Mouse (Mus musculus): ENCODE measurements around the gene Epb41l4b. TPM values are rescaled to one million over a fixed set of nuclear protein-coding genes. Genes with fewer than 3 reads are reported as not detected.

The Epb41l4b gene
- total RNA-seq, 1 experiment from 2014 or later: 5.4 TPM

DNA sequence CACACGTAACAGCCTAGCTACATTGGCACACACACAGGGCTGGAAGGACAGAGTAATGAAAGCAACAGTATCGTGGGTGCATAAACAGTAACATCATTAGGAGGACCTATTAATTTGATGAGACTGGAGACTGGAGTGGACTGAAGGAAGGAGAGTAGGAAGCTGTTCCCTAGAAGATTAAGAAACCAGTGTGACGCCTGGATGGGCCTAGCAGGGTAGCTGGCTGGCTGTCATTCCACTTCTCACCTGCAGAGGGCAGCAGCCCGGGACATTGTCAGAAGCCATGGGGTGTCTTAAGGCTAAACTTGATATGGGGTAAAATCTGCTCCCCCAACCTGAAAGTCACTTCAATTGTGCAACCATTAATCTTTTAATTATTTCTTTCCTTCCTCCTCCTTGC lies 78.0 kb downstream of the Epb41l4b start:
- peak; percentile 86 for DNase-seq

DNA sequence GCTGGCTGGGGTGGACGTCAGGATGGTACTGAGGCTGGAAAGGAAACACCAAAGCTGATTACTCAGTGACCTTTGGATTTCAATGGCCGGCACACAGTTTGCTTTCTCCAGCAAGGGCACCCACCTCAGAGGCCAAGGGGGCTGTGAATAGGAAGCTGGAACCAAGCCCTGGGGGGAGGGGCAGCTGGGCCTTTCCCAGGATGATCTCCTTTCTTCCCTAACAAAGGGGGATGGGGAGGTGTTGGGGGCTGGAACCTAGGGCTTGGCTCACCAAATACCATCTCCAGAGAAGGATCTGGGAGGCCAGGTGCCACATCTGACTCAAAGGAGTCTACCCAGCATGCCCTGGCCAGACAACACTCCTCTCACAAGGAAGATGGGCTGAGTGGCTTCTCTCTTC lies 78.4 kb downstream of the Epb41l4b start:
- DNase-seq: no peak

DNA sequence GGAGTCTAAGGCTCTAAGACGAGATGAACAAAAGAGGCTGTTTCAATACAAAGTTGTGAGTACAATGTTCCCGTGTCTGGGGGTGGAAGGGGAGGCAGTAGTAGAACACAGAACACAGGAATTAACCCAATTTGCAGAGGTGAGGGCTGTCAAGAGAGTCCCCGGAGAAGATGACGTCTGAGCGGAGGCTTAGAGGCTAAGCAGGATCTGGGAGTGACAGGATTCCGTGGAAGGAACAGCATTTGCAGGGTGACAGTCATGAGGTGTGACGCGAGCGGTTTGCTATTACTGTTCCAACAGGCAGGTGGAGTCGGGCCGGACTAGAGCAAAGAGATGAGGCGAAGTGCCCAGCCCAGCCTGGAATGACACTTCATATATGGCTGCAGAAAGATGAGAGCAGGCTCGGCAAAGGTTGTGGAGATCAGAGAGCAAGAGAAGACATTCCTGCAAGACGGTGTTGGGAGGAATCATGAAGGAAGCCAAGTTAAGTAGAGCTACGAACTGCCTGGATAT lies 82.9 kb downstream of the Epb41l4b start:
- DNase-seq: no peak

DNA sequence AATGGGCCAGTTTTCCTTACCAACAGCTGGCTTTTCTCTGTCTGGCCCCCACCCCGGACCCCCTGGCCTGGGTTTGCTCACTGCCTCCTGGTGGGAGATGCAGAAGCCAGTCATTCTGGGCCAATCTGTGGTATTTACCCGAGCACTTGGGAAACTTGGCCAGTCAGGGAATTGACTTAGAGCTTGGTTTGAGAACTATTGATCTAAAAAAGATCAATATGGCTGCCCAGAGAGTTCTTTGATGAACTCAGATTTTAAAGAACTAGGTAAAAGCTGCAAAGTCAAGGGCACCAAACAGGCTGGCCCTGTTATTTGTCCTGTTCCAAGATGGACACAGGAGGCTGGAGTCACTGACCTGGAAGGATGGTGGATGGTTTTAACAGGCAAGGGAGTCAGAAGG lies 84.6 kb downstream of the Epb41l4b start:
- DNase-seq: no peak

DNA sequence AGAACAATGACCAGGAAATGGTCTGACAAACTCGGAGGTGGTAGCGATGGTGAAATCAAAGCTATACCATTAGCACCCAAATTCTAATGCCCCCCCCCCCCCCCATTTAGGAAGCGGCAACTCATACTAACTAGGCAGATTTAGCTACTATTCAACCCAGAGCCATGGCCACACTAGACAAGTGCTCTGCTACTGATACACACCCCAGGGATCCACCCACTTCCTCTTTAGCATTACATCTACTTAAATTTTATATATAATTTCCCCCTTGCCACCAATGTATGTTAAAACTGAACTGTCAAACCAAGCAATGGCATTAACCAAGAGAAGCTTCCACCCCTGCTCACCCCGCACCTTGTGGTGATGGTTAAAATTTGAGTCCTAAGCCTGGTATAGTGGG lies 85.6 kb downstream of the Epb41l4b start:
- no peak for DNase-seq

DNA sequence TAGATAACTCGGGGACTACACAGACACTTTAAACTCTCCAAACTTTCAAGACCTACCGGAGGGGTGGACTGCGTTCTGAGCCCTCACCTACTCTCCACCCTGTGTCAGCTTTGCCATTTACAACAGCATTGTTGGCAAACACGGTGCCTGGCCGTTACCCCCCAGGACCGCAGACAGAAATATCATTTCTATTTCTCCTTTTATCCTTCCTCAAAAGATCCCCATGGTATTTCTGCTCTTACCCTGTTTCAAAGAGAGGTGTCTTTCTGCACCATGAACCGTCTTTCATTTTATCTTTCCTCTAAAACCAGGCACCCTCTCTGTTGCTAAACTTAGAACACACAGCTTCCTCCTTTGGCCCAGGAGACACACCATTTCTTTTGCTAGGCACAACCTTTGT lies 87.6 kb downstream of the Epb41l4b start:
- no peak for DNase-seq

DNA sequence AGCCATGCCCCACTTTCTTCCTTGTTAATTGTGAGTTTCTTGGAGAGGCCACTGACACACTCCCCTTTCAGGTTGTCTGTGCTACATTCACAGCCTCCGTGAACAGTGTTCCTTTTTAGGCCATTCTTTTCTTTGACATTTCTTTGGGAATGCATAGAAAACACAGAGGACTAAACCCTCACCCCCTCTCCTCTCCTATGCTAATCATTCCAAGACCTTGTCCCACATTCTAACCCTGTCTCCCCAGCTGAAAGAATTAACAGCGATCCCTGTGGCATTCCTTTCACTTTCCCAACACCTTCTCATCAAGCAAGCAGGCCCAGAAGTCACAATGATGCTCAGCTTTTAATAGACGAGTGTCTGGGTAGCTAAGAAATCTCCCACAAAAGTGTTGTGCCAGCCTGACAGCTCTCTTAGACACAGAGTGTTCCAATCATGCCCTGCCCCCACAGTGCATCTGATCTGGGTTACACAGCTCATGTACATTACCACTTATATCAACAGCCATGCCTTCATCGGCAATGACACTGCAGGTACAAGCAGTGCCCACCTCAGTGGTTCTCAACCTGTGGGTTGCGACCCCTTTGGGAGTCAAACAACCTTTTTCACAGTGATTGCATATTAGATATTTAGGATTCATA lies 93.8 kb downstream of the Epb41l4b start:
- DNase-seq: no peak

DNA sequence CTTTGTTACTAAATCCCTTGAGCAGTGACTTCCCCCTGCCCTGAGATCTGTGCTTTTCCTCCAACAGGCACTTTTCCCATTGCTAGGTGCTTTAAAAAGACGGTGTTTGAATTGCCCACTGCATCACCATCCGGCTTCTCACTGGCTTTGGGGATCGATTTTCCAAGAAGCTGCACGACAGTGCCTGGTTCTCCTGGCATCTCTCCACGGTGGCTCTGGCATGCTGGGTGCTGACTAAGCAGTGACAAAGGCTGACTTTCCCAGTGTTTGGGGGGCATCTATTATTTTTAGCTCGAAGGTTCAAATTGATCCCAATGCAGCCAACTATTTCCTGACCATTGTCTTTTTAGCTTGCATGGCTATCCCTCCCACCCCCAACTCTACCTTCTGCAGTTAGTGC lies 94.7 kb downstream of the Epb41l4b start:
- no peak for DNase-seq

DNA sequence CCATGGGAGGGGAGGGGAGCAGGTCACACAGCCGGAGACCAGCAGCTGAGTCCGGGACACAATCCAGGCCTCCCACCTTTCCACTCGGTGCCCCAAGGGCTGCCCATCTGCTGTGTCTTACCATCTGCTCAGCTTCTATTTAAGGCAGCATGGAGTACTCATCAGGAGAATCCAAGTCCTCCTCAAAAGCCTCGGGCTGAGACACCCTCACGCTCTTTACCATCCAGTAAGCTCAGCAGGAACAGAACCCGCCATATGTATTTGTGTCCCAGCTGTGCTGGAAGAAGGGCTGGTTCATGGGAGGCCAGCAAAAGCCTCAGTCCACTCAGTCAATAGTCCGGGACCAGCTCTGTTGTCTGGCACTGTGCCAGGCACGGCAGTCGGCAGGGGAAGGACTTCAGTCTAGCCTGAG lies 97.1 kb downstream of the Epb41l4b start:
- DNase-seq: no peak

DNA sequence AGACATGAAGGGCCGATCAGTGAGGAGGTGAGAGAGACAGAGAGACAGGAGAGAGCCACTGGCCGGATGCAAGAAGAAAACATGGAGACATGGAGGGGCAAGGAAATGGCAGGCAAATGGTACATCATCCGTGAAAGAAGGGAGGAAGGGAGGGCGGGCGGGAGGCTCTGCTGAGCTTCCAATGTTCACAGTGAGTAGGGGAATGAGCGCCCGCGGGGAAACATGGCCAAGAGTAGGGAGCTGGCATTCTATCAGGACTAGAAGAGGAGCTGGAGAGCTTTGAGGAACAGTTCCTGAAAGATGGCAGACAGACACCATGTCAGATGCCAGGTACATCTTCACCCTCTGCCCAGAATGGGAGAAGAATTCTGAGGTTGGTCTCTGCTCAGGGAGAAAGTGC lies 99.6 kb downstream of the Epb41l4b start:
- DNase-seq: no peak

DNA sequence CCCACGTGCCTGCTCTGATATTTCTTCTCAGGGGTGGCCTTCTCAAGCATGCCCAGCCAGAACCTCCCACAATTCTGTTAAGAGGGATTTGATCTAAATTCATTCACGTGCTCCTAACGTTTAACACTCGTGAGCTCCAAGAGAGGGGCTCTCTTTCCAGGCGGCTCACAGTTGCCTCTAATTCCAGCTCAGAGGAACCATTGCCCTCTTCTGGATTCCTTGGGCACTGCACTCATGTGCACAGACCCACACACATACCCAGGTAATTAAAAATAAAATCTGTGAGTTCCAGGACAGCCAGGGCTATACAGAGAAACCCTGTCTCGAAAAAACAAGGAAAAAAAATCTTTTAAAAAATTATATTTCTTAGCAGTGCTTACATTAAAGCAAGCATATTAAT lies 101.6 kb downstream of the Epb41l4b start:
- no peak for DNase-seq

DNA sequence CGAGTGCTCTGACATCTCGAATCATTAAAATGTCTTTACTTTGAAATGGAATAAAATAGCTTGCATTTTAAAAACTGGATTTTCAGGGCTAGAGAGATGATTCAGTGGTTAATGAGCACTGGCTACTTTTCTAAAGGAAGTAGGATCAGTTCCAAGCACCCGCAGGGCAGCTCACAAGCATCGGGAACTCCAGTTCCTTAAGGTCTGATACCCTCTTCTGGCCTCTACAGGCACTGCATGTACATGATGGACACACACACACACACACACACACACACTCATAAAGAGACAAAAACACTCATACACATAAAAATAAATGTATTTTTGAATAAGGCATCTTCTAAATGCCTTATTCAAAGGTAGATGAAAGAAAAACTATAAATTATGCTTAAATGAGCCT lies 102.0 kb downstream of the Epb41l4b start:
- DNase-seq: no peak

DNA sequence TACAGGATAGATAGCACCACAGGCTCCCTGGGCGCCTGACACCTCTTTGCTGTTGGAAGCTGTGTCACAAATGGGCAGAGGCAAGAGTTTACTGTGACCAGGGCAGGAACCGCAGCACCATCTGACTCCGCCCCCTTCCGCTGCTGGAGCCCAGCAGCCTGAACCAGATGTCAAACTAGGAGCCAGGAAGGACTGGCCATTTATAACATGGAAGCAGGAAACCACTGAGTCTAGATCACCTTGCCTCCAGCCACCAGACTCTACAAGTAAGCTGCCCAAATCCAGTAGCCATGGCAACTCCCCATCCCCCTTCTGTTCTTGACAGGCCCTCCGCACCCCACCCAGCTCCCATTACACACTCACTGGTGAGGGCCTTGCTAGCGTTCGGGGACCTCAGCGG lies 102.8 kb downstream of the Epb41l4b start:
- no peak for DNase-seq

DNA sequence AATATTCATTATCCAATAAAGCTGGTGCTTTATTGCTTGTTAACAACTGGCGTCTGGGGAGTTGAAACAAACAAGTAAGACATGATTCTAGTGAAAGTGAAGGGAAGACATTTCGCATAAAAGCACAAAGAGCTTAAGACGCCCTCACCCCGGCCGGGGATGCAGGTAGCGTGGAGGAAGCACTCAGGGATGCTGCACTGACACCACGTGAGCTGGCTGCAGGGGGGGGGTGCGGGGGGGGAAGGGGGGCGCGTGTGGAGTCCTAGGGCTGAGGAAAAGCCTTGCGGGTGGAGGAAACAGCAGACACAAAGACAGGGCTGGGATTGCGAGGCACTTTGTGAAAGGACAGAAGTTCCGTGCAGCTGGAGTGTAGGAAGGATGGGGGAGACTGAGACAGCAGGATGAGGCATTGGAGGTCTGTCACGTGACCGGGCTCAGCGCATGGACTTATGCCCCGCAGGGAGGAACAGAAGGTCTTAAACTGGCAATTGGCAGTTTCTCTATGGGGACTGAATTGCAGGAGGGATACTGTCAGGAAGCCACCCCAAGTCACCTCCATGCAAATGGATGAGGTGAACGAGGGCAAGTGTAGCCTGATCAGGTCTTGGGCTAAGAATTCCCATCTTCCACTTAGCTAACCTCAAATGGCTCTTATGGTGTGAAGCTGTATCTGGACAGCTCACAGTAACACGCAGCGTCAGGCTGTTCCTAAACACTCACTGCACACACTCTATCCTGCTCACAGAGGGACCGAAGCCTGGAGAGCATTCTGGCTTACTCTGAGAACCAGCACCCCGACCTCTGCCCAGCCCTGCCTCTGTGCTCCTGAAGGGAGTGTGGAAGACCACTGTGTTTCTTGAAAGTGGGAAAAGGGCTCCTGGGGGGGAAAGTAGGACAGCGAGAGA lies 103.9 kb downstream of the Epb41l4b start:
- DNase-seq: no peak

DNA sequence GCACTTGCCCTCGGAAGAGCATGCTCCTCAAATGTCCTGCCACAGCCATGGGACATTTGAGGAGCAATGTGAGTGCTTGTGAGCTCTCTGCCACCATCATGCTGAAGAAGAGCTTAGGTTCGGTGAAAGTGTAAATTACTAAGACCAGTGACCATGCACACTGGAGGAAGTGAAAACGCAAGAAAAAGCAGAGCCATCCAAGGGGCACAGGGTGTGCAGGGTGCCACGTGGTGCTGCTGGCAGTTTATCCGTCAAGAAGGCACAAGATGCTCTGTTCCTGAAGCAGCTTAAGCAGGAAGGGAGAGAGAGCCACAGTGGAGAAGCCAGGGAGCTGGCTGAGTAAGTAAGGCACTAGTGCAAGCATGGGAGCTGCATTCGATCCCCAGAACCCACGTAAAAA lies 105.7 kb downstream of the Epb41l4b start:
- DNase-seq: no peak

DNA sequence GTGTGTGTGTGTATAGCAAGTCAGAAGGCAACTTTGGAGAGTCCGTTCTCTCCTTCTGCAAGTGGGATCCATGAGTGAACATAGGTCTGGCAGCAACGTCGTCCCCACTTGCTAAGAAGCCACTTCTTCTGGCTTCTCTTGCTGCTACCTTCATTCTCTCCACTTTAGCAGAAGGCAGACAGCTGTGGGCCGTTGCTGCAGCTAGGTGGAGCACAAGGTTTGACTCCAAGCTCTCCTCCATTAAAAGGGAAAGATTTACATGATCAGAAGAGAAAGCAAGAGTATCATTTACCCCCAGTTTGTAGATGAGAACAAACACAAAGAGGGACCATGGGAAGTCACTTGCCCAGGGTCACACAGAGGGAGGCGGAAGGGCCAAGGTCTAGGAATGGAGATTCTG lies 109.1 kb downstream of the Epb41l4b start:
- no peak for DNase-seq

DNA sequence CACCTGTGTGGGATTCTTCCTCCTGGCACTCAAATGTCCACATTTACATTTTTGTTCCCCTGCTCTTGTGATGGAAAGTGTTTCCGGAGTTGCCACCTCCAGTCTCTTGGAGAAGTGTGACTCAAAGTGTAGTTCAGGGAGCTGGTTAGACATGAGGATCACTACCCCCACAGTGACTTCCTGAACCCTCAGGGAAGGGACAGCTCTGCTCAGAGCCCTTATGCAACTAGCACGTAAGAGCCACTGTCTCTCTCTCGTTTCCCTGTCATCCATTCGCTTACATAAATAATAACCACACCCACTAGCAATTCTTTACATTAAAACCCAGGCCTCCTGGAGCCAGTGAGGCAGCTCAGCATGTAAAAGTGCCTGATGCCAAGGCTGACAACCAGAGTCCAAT lies 111.8 kb downstream of the Epb41l4b start:
- DNase-seq: no peak

DNA sequence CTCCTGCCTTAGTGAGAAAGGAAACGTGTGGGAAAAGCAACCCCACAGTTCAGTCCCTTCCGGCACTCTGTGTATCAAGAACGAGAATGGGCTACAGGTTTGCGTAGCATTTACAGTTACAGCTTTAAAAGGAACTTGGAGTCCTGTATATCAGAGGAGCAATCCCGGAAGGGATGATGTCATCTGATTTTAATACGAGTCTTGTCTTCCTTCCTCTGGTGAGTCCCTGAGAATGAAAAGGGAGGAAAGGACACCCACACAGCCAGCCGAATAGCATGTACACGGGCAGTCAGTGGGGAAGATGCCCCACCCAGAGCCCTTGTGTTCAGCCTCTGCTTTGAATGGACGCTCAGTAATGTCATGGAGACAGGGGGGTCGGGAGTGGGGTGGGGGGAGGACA lies 115.3 kb downstream of the Epb41l4b start:
- DNase-seq: no peak

DNA sequence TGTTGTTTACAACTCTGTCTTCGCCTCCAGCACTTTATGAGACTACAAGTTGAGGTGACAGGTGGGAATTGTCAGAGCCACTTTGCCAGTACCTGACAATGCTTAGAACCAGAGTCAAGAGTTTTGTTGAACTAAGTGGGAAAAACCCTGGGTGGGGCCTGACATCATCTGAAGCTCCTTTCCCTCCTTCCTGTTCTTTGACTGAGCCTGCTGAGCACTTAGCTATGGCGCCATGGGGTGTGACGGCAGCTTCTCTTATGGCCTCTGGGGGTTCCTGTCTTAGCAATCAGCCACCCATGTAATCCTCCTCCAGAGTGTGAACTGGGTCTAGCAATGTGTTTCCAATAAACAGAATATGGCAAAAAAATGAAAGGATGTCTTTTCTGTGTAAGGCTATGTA lies 119.7 kb downstream of the Epb41l4b start:
- DNase-seq: no peak

DNA sequence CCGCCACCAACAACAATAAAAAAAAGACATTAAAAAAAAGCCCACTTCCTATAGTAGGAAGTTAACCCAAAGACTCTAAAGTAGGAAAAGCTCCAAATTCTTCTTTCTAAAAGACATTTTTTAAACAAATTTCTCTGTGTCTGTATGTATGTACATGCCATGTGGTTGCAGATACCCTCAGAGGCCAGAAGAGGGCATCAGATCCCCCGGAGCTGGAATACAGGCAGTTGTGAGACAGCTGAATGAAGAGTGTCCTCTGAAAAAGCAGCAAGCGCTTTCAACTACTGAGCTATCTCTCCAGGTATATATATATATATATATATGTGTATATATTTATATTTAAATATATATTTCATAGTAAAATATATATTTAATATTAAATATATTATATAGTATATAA lies 121.9 kb downstream of the Epb41l4b start:
- DNase-seq: no peak

DNA sequence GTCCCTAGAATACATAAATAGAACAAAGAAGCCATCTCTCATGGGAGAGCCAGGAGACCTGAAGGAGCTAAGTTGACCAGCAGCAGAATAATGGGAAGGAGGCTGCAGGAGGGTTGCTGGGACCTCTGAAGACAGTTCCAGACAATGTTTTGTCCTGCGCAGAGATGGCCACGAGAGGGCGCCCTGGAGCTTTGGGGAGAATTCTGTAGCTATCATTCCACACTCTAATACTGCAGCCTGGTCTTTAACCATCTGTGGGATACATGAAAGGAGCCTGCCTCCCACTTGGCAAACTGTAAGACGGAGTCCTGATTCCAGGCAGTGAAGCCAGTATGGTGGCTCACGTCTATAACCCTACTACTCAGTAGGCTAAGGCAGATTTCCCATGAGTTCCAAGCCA lies 126.0 kb downstream of the Epb41l4b start:
- peak; percentile 89 for DNase-seq

DNA sequence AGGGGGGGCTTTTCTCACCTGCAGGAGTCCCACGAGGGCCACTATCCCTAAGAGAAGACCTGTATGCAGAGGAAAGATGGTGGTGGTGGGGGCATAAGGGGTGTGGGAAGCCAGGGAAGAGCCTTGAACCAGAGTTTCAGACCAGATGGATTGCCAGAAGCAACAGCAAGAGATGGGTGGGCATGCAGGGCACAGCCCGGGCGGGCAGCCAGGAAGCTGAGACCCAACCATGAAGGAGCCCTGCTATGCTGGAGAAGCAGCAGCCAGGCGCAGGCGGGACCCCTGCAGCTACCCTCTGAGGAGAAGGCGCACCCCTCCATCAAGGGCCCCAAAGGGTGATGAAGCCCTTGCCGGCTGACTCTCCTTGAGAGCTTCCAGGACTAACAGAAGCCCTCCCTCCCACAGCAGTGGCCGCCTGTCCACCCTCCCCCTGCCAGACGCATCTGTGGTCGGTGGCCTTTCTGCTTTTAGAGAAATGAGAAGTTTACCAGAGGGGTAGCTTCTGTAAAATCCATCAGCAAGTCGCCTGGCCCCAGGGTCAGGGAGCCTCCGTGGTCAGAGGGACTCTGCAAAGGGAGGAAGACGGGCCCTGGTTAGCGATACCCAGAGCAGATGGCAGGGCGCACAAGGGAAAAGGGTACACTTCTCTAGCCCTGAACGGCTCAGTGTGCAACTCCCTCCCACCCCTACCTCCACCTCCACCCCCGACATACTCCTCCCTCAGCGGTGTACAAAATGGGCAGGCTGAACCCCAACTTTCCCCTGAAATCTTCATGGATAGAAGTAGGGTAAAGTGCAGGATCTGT lies 126.7 kb downstream of the Epb41l4b start:
- no peak for DNase-seq

DNA sequence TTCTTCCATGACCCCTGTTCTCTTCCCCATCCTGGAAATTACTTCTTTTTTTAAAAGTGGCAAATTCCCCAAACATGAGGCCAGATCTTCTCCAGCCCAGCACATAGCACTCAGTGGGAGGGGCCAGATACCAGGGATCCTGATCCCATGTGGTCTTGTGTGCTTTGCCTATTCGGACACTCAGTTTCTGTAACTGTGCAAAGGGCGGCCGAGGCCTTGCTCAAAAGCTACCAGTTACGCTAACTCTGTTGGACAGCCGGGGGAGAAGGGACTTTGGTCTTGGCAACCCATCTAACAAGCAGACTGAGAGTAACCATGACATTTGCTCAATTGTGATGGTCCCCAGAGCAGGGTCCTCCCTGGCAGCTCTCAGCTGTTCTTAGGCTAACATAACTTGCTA lies 128.2 kb downstream of the Epb41l4b start:
- no peak for DNase-seq
